Mouse (Mus musculus) WW6 (cell line): ENCODE measurements around the gene Qprt.
A peak's percentile ranks its signal among the peaks of the same experiment; 100 is the strongest.

Experiments
- DNase-seq: peaks from one replicate; pipeline ENCODE4 v3.0.0-alpha.2; 2013; ENCODE audit warnings: low read depth, low spot score

Gene Qprt

GRCm38 (mm10) chr7:127133125-127133524 lies 11.1 kb upstream of the Qprt start:
- no peak for DNase-seq

- DNase-seq = no peak
These were observed 7.6 kb upstream of the Qprt start for GRCm38 (mm10) chr7:127129638-127130037.

- no peak for DNase-seq
These were observed 740 bp downstream of the Qprt start for GRCm38 (mm10) chr7:127121061-127121910.

GRCm38 (mm10) chr7:127118671-127119445 lies 3.2 kb downstream of the Qprt start:
- no peak for DNase-seq

GRCm38 (mm10) chr7:127117948-127118347 lies 4.1 kb downstream of the Qprt start:
- DNase-seq = no peak

- DNase-seq = no peak
These were observed 5.6 kb downstream of the Qprt start for GRCm38 (mm10) chr7:127116331-127116935.

- no peak for DNase-seq
These were observed 7.1 kb downstream of the Qprt start for GRCm38 (mm10) chr7:127114920-127115319.

GRCm38 (mm10) chr7:127113614-127114259 lies 8.3 kb downstream of the Qprt start:
- no peak for DNase-seq

GRCm38 (mm10) chr7:127112921-127113597 lies 9.0 kb downstream of the Qprt start:
- DNase-seq = no peak

- DNase-seq = no peak
These were observed 9.7 kb downstream of the Qprt start for GRCm38 (mm10) chr7:127112251-127112841.

- peak; percentile 70 for DNase-seq
These were observed 10.6 kb downstream of the Qprt start for GRCm38 (mm10) chr7:127111461-127111860.

- no peak for DNase-seq
These were observed 11.6 kb downstream of the Qprt start for GRCm38 (mm10) chr7:127110239-127111007.

GRCm38 (mm10) chr7:127105551-127105950 lies 16.5 kb downstream of the Qprt start:
- no peak for DNase-seq

GRCm38 (mm10) chr7:127104560-127105332 lies 17.3 kb downstream of the Qprt start:
- DNase-seq = peak; percentile 86

- DNase-seq = no peak
These were observed 18.1 kb downstream of the Qprt start for GRCm38 (mm10) chr7:127103960-127104359.

- DNase-seq = no peak
These were observed 19.9 kb downstream of the Qprt start for GRCm38 (mm10) chr7:127102148-127102547.

GRCm38 (mm10) chr7:127101451-127102016 lies 20.5 kb downstream of the Qprt start:
- DNase-seq = no peak

- no peak for DNase-seq
These were observed 22.5 kb downstream of the Qprt start for GRCm38 (mm10) chr7:127099528-127099927.

GRCm38 (mm10) chr7:127098950-127099349 lies 23.1 kb downstream of the Qprt start:
- DNase-seq = no peak
